Mouse (Mus musculus) kidney, adult 10 weeks (tissue): ENCODE measurements around the gene Tedc1. TPM values are rescaled to one million over a fixed set of nuclear protein-coding genes. Genes with fewer than 3 reads are reported as not detected.

Experiments used
- polyA plus RNA-seq: library from polyadenylated mRNA; stranded (reverse); fragments of 350-450 nt; fragmentation: Illumina TruSeq; extraction: RNeasy Lipid Tissue Mini Kit (QIAGEN cat#74804); gene quantifications from one replicate; pipeline ENCODE4 v1.2.3, GENCODE M21; 2014; ENCODE audit warnings: low read depth, low replicate concordance

Tedc1 gene
- polyA plus RNA-seq, result not detected

DNA sequence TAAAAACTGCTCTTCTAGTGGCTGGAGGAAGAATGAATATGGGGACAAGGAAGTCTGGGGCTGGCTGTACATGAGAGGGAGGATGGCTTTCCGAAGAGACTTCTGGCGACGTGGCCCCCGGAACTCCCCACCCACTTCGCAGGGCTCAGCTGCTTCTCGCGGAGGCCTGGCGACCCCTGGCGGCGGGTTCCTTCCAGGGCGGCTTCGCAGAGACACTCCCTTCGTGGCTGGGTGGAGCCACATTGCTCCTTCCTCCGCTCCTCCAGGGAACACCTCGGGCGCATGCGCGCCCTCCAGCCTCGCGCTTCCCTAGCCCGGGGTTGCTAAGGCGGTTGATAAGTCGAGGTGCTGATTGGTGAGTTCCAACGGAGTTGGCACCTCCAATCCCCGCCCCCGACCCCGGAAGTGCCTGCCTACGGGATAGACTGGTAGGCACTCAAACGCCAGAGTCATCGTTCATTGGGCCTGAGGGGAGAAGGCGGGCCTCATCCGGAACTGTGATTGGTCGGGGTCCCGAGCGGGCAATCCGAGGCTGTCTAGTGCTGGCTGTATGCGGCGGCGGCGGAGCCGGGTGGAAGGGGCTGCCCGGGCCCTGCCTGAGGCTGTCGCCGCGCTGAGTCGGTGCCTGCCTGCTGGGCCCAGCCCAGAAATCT is at the start of gene Tedc1:
Tedc1 (plus strand) TSS at position 535 of the 653 bp plus-strand sequence.

DNA sequence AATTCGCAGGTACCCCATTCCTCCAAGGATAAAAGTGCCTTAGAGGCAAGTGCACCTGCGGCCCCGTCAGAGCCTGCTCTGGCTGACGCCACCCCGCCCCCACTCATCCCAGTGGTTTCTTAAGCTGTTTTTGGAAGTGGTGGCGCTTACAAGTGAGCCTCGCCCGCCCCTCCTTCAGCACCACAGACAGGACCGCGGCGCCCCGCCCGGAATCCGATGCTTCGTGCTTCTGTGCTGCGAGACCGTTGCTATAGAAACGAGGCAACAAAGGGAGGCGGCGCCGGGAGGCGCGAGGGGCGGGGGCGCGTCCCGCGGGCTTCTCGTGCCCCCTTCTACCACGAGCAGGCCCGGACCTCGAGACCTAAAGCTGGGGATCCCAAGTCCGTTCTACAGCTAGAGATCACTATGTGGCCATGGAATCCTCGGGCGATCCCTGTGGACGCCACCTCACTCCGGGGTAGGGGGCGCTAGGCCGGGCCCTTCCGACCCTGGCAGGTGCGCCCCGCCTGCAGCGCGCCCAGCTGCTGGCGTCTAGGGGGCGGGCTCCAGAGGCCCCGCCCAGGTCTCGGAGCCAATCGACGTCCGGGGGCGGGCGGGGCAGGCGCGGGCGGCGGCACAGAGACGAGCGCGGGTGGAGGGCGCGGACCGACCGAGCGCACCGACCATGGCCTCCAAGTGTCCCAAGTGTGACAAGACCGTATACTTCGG is 16.2 kb upstream of the Tedc1 start, which contains the start of gene Crip2:
Crip2 (plus strand) TSS at position 329 of the 708 bp plus-strand sequence.

DNA sequence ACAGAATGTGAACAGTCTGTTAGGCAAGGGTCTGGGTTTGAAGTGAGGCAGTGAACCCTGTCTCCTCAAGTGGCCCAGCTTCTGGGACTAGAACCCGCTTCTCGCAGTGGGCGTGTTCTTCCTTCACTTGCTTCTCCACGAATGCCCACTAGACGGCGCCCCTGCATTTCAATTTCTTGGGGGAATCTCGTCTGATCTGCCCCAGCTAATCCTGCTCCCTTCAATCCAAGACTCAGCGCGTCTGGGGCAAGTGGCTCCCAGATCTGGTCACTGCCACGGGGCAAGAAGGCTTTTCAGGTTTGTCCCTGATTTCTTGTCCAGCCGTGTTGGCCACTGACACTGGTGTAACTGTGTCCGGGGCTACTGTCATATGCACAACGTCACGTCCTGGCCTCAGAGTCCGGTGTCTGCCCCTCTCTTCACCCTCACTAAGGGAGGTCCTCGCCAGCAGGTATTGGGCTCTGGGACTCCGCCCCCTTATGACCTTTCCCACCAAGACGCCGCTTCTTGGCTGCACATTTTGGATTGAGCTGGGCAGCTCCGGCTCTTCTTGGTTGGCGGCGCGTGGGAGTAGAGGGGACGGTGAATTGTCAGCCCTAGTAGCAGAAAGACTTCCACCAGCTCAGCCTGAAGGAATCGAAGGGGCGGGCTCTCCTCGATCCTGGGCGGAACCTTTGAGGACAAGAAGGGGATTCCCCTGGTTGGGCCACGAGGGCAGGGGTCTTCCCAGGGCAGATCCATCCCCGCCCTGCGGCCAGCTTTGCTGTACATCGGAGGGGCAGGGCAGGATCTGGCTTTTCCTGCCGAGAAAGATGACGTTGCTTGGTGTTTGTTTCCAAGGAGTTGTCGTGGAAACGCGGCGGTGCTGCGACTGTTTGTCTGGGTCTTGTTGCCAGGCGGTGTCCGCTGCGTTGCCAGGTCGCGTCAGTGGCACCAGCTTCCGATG is 9.8 kb upstream of the Tedc1 start, which contains the start of gene Crip1:
Crip1 (plus strand) TSS at position 205 of the 946 bp plus-strand sequence.

DNA sequence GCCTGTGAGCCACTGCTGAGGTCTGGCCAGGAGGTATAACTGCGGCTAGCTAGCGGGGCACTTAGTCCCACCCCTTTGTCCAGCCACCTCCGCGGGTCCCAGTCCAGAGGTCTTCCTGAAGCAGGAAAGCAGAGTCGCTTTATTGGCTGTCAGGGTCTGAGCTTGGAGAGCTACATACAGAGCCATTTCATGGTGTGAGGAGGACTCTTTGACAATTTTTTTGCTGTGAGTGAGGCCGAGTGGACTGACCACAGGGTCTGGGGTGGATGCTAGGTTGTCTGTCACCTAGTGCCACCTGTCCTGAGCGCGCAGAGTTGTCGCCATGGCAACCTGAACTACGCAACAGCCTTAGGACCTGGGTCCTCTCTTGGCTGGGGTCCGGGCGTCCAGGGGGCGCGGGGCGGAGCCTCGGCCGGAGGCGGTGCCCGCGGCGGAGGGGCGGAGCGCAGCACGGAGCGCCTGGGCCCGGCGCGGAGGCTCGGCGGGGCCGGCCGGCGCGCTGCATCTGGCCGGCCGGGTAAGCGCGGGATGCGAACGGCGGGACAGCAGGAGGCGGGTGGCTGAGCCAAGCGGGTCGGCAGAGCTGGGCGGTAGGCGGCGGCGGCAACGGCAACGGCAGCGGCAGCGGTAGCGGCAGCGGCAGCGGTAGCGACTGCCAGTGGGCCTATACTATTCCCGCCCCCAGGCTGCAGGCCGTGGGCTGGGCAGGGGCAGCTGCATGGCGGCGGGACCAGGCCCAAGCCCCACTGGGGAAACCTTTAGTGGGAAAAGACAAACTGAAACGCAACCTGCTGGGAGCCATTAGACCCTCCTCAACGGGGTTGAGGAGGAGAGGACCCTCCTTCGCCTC is 29.4 kb downstream of the Tedc1 start, which contains the start of gene Tmem121:
Tmem121 (plus strand) TSS at position 489 of the 850 bp plus-strand sequence.

Other genes with a start within 250 kb of the Tedc1 start
- 0.12 TPM for gene Jag2, start 226.6 kb upstream of the Tedc1 start, polyA plus RNA-seq
- gene Nudt14, start 214.3 kb upstream of the Tedc1 start, polyA plus RNA-seq, result 0.44 TPM
- 1.3 TPM for gene Btbd6, start 179.9 kb upstream of the Tedc1 start, polyA plus RNA-seq
- 14.1 TPM for gene Brf1, start 155.7 kb upstream of the Tedc1 start, polyA plus RNA-seq
- gene Pacs2, start 141.9 kb upstream of the Tedc1 start, polyA plus RNA-seq, result 6.4 TPM
- not detected for gene Tex22, start 81.9 kb upstream of the Tedc1 start, polyA plus RNA-seq
- 5.8 TPM for gene Mta1, start 58.1 kb upstream of the Tedc1 start, polyA plus RNA-seq
- gene Crip2, start 16.2 kb upstream of the Tedc1 start, polyA plus RNA-seq, result not detected
- gene Crip1, start 10.1 kb upstream of the Tedc1 start, polyA plus RNA-seq, result not detected
- not detected for gene Tmem121, start 29.5 kb downstream of the Tedc1 start, polyA plus RNA-seq